Mouse (Mus musculus): ENCODE data around the gene Rad1. TPM values are rescaled to one million over a fixed set of nuclear protein-coding genes. Genes with fewer than 3 reads are reported as not detected.
A peak's percentile ranks its signal among the peaks of the same experiment; 100 is the strongest.
"Not testable (repeated sequence)": the region's sequence is repeated elsewhere in the genome, so short reads cannot be mapped to it uniquely, and the experiment has no call there.

The Rad1 gene
- total RNA-seq, 2 experiments from 2014 or later, result 7.2 to 8.5 TPM

DNA sequence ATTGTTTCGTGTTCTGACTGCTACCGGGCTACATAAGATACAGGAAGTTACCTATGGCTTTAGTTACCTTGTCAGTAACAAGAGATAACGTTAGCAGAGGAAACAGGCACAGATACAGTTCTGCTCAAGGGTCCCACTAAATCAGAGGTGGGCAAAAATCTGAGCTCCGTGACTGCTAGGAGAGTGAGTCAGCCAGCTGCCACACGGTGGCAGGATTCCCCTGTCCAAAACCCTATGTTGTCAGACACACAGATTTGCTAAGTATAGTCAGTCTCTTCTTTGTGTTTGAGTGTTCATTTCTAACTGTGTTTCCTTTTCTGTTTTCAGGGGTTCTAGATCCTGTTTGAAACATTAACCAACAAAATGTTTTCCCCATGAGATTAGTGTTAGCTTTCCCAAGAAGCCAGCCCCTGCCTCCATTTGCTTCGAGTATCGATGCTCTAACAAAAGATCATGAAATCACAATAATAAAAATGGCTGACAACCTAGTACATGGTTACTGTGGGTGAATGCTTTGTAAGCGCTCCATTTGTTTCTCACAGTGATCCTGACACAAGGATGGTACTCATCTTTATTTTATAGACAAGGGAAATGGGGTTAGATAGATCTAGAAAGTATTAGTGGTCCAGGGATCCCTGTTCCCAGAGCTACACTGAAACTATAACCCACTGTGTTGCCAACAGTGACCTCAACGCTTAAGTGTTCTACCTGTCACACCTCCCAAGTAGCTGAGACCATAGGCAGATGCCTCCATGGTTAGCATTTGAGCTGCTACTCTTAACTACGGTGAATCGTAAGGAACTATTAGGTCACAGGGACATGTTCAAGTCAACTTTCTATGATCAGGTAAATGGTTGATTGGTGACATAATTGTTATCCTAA lies 15.3 kb downstream of the Rad1 start:
- intact Hi-C loops (cut with DNase I), result loop anchor here (1.0 to 10.0 kb wide), 3 partner anchors 214 to 400 kb away; partner anchors contain the start of gene Rai14
- DNase-seq, result peak; percentile 56 to 70

DNA sequence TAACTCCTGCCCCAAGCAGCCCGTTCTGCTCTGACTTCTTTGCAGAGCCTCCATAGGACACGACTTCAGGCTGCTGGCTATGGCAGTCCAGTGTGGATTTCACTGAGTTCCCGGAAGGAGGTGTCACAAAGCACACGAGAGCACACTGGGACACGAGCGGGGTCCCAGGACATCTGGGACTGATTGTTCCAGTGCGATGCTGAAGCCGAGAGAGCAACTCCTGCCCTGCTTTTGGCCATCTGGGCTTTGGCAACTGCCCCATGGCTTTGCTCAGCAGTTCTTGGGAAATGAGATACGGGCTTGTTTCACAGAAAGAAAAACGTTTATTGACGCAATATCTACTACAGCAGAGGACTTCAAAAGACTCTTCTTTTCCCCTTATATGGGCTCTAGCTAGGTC lies 20.3 kb downstream of the Rad1 start:
- intact Hi-C loops (cut with DNase I), result loop anchor here (10.0 kb wide), 1 partner anchor 209 kb away; the partner anchor contains the start of gene Rai14

DNA sequence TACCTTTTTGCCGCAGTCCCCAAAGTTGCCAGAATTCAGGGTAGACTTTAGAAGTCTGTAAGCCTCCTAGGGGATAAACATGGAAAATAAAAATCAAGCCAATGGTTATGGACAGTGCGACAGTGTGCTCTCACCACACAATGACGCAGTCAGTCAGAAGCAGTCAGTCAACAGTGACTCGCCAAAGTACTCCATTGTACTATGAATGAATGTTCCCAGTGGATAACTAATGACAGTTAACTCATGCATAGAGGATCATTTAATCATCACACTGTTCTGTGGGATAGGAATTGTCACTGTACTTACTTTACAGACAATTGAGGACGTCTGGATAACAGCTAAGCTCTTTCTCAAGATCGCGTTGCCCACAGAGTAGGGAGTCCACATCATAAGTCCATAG lies 29.3 kb downstream of the Rad1 start:
- intact Hi-C loops (cut with DNase I), result no loop called here
- no peak for DNase-seq

More for the DNA sequence above, 20.3 kb downstream of the Rad1 start:
- DNase-seq, result peak; percentile 51 to 62

DNA sequence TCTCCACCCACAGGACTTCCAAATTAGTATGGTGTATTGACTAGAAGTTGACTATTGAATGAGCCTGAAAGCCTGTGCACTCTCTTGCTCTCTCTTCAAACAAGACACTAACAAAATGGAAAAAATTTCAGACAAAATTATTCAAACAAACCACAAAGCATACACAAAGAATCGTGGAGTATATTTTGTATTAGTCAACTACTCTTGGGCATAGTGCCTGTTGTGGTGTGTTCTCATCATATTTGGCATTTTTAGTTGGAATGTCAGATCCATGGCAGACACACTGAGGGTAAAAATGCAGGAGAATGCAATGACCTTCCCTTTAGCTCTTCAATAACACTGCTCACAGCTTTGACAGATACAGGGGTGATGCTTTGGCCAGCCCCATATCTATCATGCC lies 40.1 kb downstream of the Rad1 start:
- DNase-seq, result no peak
- intact Hi-C loops (cut with DNase I), result no loop called here

DNA sequence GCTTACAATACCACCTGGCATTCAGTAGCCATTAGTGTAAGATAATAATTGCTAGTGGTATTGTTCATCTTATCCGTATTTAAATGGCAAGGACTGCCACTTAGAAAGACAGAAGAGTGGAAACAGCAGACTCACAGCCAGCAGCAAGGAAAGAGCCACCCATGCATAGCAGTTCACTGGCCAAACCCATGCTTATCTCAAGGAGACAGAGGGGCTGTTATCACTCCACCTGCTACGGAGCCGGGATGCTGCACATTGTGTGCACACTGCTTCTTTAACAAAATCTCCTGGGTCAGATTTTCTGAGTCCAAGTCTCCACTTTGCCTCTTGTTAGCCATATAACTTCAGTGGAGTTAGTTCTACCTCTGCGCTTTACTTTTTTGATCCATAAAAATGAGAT lies 45.5 kb downstream of the Rad1 start:
- no peak for DNase-seq
- intact Hi-C loops (cut with DNase I), result no loop called here

DNA sequence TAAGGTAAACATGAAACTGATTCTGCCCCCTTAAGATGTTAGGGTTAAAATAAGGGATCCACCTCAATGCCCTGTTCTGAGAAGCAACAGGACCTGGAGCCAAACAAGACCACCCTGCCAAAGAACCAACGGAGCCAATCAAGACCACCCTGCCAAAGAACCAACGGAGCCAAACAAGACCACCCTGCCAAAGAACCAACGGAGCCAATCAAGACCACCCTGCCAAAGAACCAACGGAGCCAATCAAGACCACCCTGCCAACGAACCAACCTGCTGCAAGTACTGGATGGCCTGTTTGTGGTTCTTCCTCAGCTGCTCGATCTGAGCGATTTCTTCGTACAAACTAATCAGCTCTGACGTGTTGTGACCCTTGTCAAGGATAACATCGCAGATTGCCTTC lies 47.5 kb downstream of the Rad1 start:
- intact Hi-C loops (cut with DNase I); DNase-seq: not testable (repeated sequence)

DNA sequence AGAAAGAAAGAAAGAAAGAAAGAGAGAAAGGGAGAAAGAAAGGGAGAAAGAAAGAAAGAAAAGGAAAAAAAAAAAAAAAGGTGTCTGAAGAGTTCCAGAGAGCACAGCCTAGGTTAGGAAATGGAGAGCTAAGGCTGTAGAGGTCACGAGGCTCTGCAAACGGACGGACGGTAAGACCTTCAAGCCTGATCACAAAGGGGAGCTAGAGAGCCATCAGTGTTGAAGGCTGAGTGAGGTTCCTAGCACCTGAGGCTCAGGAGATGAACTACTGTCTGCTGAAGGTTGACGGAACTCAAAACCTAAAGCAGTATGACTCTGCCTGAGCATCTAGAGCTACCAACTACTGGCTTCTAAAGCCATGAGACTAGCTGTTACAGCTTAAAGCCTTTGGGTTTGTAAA lies 48.8 kb downstream of the Rad1 start:
- intact Hi-C loops (cut with DNase I), result no loop called here

DNA sequence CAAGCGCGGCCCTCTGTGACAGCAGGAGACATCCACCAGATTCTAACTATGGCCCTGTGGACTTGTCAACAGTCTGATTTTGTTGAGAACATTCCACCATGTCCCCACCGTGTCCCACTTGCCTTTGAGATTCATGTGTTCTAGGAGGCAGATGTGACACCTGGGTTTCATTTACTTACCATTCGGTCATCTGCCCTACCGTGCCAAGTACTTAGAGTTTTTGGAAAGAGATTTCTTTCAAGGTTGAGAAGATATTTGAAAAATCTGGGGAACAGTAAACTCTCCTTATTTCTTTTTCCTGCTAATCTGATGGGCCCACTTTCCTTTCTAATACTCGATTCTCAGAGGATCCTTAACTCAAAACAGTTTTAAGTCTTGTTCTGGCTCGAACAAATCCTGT lies 50.2 kb downstream of the Rad1 start:
- DNase-seq, result no peak

More for the DNA sequence above, 48.8 kb downstream of the Rad1 start:
- no peak for DNase-seq

DNA sequence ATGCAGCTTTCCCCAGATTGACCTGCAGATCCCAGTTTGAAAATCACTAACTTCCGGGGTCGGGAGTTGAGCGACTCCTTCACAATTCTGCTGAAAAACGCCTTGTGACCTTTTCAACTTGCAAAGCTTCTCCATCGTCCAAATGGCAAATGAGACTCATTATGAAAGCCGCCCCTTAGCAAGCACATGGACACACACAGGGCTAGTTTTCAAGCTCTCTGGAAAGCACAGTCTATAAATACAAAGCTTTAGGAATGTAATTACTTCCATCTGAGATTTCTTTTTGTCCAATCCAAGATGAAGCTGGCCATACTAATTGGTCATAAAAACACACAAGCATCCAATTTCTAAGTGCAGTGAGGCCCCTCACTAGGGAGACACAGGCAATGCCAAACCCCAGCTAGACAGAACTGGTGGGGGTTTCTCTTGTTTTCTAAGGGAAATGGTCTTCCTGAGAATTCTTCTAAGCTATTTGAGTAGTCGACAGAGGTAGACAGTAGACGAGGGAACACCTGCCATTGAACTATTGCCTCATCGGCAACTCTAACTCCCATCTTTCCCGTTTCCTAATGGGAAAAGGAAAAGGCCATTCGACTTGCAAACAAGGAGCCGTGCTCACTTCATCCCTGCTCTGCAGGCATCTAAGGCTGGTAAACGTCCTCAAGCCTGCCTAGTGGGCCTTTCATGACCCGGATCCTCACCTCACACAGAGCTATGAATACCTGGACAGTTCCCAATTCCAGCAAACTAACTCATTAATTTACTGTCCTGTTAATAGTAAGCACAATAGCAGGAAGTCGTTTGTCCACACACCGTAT lies 54.7 kb downstream of the Rad1 start:
- intact Hi-C loops (cut with DNase I), result no loop called here
- DNase-seq, result no peak

More for the DNA sequence above, 50.2 kb downstream of the Rad1 start:
- intact Hi-C loops (cut with DNase I), result no loop called here

Other genes with a start within 250 kb of the Rad1 start
- not detected for gene Gm21973, start 160.6 kb upstream of the Rad1 start, total RNA-seq (2021)
- not detected for gene Agxt2, start 127.5 kb upstream of the Rad1 start, total RNA-seq (2021)
- gene Dnajc21, start 15.5 kb upstream of the Rad1 start, total RNA-seq (2021), result 10 to 100 TPM; 23.3 to 24.4 TPM
- 10 to 100 TPM; 15.3 to 20.5 TPM for gene Brix1, start 71 bp upstream of the Rad1 start, total RNA-seq (2021)
- gene Ttc23l, start 72.7 kb downstream of the Rad1 start, total RNA-seq (2021), result not detected
- gene Rai14, start 228.6 kb downstream of the Rad1 start, total RNA-seq (2021), result 1 to 10 TPM; 5.3 to 6.3 TPM